Mouse (Mus musculus): Measurements from ENCODE around the gene Afp. TPM values are rescaled to one million over a fixed set of nuclear protein-coding genes. Genes with fewer than 3 reads are reported as not detected.

Gene Afp
- total RNA-seq, 2 experiments from 2014 or later = not detected

DNA sequence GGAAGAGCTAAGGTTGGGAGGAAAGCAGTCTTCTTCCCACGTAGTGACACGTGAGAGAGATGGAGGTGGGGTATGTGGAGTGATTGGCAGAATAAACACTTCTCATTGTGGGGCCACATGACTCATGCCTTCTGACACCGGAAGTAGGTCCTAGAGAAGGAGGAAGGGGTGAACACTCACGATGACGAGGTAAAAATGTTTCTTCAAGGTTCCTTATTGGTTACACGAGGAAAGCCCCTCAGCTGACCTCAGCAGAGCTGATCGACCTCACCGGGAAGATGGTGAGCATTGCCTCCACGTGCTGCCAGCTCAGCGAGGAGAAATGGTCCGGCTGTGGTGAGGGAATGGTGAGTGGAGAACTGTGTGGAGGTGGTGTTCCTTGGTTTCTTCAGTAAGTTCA is 14.2 kb downstream of the Afp start:
- no peak for ATAC-seq (replicated peaks; ENCODE audit: low FRiP score, poor library complexity, severe bottlenecking)

- ATAC-seq (replicated peaks; ENCODE audit: low FRiP score, poor library complexity, severe bottlenecking) = no peak
These were observed 16.0 kb downstream of the Afp start for GRCm38 (mm10) chr5:90506507-90506906.

DNA sequence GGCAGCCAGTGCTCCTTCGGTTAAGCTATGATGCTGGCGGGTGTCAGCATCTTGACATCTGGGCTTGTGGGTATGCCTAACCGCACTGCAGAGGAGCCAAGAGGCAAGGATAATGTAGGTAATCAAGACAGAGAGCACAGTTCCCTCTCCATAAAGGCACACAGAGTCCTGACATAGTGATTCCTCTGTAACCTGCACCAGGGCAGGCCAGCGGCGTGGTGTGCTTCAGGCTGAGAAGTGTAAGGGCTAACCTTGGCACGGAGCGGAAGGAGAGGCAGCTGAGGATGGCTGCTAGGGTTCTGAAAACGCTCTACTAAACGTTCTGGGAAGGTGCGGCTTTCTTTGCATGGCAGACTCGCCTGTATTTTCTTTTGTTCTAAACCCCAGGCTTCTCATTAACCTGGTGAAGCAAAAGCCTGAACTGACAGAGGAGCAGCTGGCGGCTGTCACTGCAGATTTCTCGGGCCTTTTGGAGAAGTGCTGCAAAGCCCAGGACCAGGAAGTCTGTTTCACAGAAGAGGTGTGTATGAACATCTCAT is 16.9 kb downstream of the Afp start:
- ATAC-seq (replicated peaks; ENCODE audit: low FRiP score, poor library complexity, severe bottlenecking) = no peak

GRCm38 (mm10) chr5:90509828-90510592 is 19.5 kb downstream of the Afp start:
- ATAC-seq (replicated peaks; ENCODE audit: low FRiP score, poor library complexity, severe bottlenecking) = no peak

DNA sequence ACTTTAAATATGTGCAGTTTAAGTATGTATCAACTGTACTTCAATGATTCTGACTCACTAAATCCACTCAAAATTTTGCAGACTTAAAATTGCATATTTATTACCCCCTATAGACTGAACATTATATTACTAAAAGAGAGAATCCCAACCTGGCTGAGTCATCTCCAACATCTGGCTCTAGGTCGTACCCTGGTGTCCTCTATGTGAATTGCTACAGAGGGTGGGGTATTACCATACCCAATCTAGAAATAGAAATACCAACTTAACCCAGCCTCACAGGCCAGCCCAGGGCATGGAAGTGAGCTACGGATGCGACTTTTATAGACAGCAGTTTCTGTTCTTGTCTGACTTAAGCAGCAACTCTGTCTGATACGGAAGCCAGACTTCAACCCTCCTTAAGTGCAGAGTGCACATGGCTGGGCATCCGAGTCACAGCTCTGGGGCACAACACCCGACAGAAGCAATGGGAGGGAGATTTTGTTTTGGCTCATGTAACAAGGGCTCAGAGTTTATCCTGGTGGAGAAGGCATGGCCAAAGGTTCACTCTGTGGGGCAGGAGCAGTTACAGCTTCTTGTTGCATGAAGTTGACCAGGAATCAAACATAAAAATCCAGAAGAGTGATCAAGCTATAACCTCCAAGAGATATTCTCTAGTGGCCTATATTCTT is 21.9 kb downstream of the Afp start:
- ATAC-seq (replicated peaks; ENCODE audit: low FRiP score, poor library complexity, severe bottlenecking) = no peak

GRCm38 (mm10) chr5:90515561-90515960 is 25.0 kb downstream of the Afp start:
- no peak for ATAC-seq (replicated peaks; ENCODE audit: low FRiP score, poor library complexity, severe bottlenecking)

- no peak for ATAC-seq (replicated peaks; ENCODE audit: low FRiP score, poor library complexity, severe bottlenecking)
These were observed 28.0 kb downstream of the Afp start, which contains the start of gene Afm for GRCm38 (mm10) chr5:90518356-90519100. Afm (plus strand) TSS chr5:90518932.

DNA sequence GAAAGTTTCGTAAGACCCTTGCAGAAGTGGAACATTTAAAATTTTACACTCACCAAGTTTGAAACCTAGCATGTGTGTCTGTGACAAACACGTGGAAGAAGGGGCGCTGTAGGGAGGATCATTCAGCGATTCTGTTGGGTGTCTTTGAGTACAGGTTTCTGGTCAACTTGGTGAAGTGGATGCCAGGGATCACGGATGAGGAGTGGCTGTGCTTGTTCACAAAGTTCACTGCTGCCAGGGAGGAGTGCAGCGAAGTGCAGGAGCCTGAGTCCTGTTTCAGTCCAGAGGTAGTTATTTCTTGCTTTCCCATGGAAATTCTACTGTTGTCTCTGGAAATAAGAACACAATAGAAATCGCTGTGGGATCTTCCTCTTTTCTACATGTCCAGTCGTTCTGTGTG is 60.7 kb downstream of the Afp start:
- ATAC-seq (replicated peaks; ENCODE audit: low FRiP score, poor library complexity, severe bottlenecking) = no peak

- ATAC-seq (replicated peaks; ENCODE audit: low FRiP score, poor library complexity, severe bottlenecking) = no peak
These were observed 65.5 kb downstream of the Afp start for GRCm38 (mm10) chr5:90556052-90556451.

Other genes with a start within 250 kb of the Afp start
- 43.3 and 46.3 TPM in 2 replicates for gene Ankrd17, start 124.2 kb upstream of the Afp start, total RNA-seq (2015; ENCODE audit: low replicate concordance)
- gene Ankrd17, start 124.2 kb upstream of the Afp start, total RNA-seq (2017; ENCODE audit: low replicate concordance) = 75.2 and 99.7 TPM in 2 replicates
- 6.0 TPM in 1 of 2 replicates, not detected in the other for gene Gm9958, start 123.5 kb upstream of the Afp start, total RNA-seq (2015; ENCODE audit: low replicate concordance)
- gene Gm9958, start 123.5 kb upstream of the Afp start, total RNA-seq (2017; ENCODE audit: low replicate concordance) = not detected in 2 replicates
- gene Alb, start 29.8 kb upstream of the Afp start, total RNA-seq (2015; ENCODE audit: low replicate concordance) = not detected in 2 replicates
- not detected in 2 replicates for gene Alb, start 29.8 kb upstream of the Afp start, total RNA-seq (2017; ENCODE audit: low replicate concordance)
- gene Afm, start 28.2 kb downstream of the Afp start, total RNA-seq (2015; ENCODE audit: low replicate concordance) = not detected in 2 replicates
- gene Afm, start 28.2 kb downstream of the Afp start, total RNA-seq (2017; ENCODE audit: low replicate concordance) = not detected in 2 replicates
- gene 5830473C10Rik, start 70.4 kb downstream of the Afp start, total RNA-seq (2015; ENCODE audit: low replicate concordance) = not detected in 2 replicates
- gene 5830473C10Rik, start 70.4 kb downstream of the Afp start, total RNA-seq (2017; ENCODE audit: low replicate concordance) = not detected in 2 replicates
- not detected in 2 replicates for gene Rassf6, start 149.9 kb downstream of the Afp start, total RNA-seq (2015; ENCODE audit: low replicate concordance)
- not detected in 2 replicates for gene Rassf6, start 149.9 kb downstream of the Afp start, total RNA-seq (2017; ENCODE audit: low replicate concordance)